Mouse (Mus musculus): Measurements from ENCODE around the gene Gldn. TPM values are rescaled to one million over a fixed set of nuclear protein-coding genes. Genes with fewer than 3 reads are reported as not detected.

Gene Gldn
- polyA plus RNA-seq, 1 experiment from 2014 or later: 0.21 TPM

GRCm38 (mm10) chr9:54335582-54335981 is 49.3 kb downstream of the Gldn start:
- Histone ChIP-seq H3K4me3 (replicated peaks; ENCODE audit: low read depth, low read length) (no peak overlapping the region), H3K4me1 (ENCODE audit: control insufficient read depth, insufficient read depth, low read length) (no peaks in the 10 kb centered on the region), H3K4me2 (ENCODE audit: low read length) (no peak overlapping the region), H3K27me3 (ENCODE audit: control insufficient read depth, insufficient read depth, low read length) (no peaks in the 10 kb centered on the region), H3K36me3 (ENCODE audit: control insufficient read depth, insufficient read depth, low read length) (no peaks in the 10 kb centered on the region), H3K9ac (replicated peaks; ENCODE audit: low read length) (no peak overlapping the region), H3K27ac (replicated peaks; ENCODE audit: low read depth, low read length) (no peak overlapping the region), H3K9me3 (ENCODE audit: control insufficient read depth, low read length) (no peaks in the 10 kb centered on the region)
- WGBS: 69% methylated on average over 12 of the region's 12 CpGs
- DNase-seq (no peak), ATAC-seq (ENCODE audit: low FRiP score, low TSS enrichment) (no peak)

DNA sequence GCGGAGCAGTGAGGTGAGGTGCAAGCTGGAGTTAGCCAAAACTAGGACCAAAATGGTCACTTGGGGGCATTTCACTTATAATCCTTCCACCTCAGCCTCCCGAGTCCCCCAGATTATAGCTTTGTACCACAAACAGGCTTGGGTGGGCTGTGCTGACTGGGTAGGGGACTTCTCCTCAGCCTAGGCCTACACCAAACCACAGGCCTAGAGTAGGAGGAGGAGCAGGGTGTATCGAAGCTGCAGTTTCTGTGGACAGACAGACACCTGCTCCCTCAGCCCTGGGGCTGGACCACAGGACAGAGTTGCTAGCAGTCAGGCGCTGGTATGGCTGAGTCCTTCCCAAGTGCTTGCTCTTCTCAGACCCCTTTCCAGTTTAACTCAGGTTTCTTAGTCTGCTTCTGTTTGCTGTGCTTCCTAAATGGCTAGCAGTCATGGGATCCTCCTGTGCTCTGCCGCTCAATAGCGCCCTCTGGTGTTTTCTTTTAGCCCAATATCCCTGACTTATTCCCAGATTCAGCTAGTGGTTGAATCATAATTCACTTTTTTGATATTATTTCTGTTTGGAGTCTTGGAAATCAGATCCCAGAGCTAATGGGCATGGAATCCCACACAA is 50.4 kb downstream of the Gldn start:
- WGBS: 52% methylated on average over 6 of the region's 6 CpGs
- H3K36me3 ChIP-seq (ENCODE audit: control insufficient read depth, insufficient read depth, low read length): no peaks in the 10 kb centered on the region
- H3K9ac ChIP-seq (replicated peaks; ENCODE audit: low read length): no peak overlapping the region
- H3K27ac ChIP-seq (replicated peaks; ENCODE audit: low read depth, low read length): no peak overlapping the region
- ATAC-seq (ENCODE audit: low FRiP score, low TSS enrichment) (no peak), DNase-seq (peak; percentile 92)
- H3K4me3 ChIP-seq (replicated peaks; ENCODE audit: low read depth, low read length): no peak overlapping the region
- no peaks in the 10 kb centered on the region for H3K27me3 ChIP-seq (ENCODE audit: control insufficient read depth, insufficient read depth, low read length)
- no peak overlapping the region for H3K4me2 ChIP-seq (ENCODE audit: low read length)
- no peaks in the 10 kb centered on the region for H3K9me3 ChIP-seq (ENCODE audit: control insufficient read depth, low read length)
- no peaks in the 10 kb centered on the region for H3K4me1 ChIP-seq (ENCODE audit: control insufficient read depth, insufficient read depth, low read length)

- no peak overlapping the region for H3K4me2 ChIP-seq (ENCODE audit: low read length)
- DNase-seq: no peak
- no peak overlapping the region for H3K27ac ChIP-seq (replicated peaks; ENCODE audit: low read depth, low read length)
- H3K9ac ChIP-seq (replicated peaks; ENCODE audit: low read length): no peak overlapping the region
- 80% methylated on average over 7 of the region's 7 CpGs for WGBS
- no peak overlapping the region for H3K4me3 ChIP-seq (replicated peaks; ENCODE audit: low read depth, low read length)
- no peaks in the 10 kb centered on the region for H3K9me3 ChIP-seq (ENCODE audit: control insufficient read depth, low read length)
- no peak for ATAC-seq (ENCODE audit: low FRiP score, low TSS enrichment)
- no peaks in the 10 kb centered on the region for H3K27me3 ChIP-seq (ENCODE audit: control insufficient read depth, insufficient read depth, low read length)
- H3K4me1 ChIP-seq (ENCODE audit: control insufficient read depth, insufficient read depth, low read length): no peaks in the 10 kb centered on the region
- H3K36me3 ChIP-seq (ENCODE audit: control insufficient read depth, insufficient read depth, low read length): no peaks in the 10 kb centered on the region
These were observed 55.7 kb downstream of the Gldn start for GRCm38 (mm10) chr9:54342026-54342425.

DNA sequence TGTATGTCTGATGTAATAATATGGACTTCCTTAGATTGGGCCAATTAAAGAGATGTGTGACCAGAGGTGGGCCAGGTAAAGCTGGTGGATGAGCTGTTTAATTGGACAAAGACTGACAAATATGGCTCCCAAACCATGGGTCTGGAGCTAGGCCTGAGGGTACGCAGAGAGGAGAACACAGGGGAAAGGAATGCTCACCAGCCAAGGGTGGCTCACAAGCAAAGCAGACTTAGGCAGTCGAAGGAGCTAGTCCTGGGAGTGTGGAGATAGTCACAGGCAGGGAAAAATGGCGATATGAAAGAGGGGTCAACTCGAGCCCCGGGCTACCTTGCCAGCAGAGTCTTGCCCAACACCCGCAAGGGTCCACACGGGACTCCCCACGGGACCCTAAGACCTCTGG is 70.5 kb downstream of the Gldn start:
- ATAC-seq (ENCODE audit: low FRiP score, low TSS enrichment) (no peak), DNase-seq (no peak)
- WGBS: 97% methylated on average over 8 of the region's 8 CpGs
- H3K4me2 ChIP-seq (ENCODE audit: low read length): no peak overlapping the region
- H3K36me3 ChIP-seq (ENCODE audit: control insufficient read depth, insufficient read depth, low read length): no peaks in the 10 kb centered on the region
- no peak overlapping the region for H3K27ac ChIP-seq (replicated peaks; ENCODE audit: low read depth, low read length)
- no peaks in the 10 kb centered on the region for H3K4me1 ChIP-seq (ENCODE audit: control insufficient read depth, insufficient read depth, low read length)
- H3K9me3 ChIP-seq (ENCODE audit: control insufficient read depth, low read length): no peaks in the 10 kb centered on the region
- H3K9ac ChIP-seq (replicated peaks; ENCODE audit: low read length): no peak overlapping the region
- no peaks in the 10 kb centered on the region for H3K27me3 ChIP-seq (ENCODE audit: control insufficient read depth, insufficient read depth, low read length)
- no peak overlapping the region for H3K4me3 ChIP-seq (replicated peaks; ENCODE audit: low read depth, low read length)

Other genes starting within 250 kb of the Gldn start
- 0.36 and 0.65 TPM in 2 replicates for gene Tnfaip8l3, start 218.1 kb upstream of the Gldn start, polyA plus RNA-seq (2014; fragmentation: Nextera tagmentation; extraction: Ambion mirVana)
- gene Cyp19a1, start 18.4 kb upstream of the Gldn start, polyA plus RNA-seq (2014; fragmentation: Nextera tagmentation; extraction: Ambion mirVana): not detected in 2 replicates
- 64.9 and 71.1 TPM in 2 replicates for gene Dmxl2, start 215.1 kb downstream of the Gldn start, polyA plus RNA-seq (2014; fragmentation: Nextera tagmentation; extraction: Ambion mirVana)